In genomic region chr2:116065570-116066005, GRCm38 (mm10) we compare ENCODE assay signal across 9 mouse cellular contexts. TPM values are rescaled to one million over a fixed set of nuclear protein-coding genes. Genes with fewer than 3 reads are reported as not detected.
A peak's percentile ranks its signal among the peaks of the same experiment; 100 is the strongest.
DNase-seq lines count a peak whose midpoint lies in the region; ATAC-seq and TF ChIP-seq lines count a peak whose summit lies in the region.
"Had no signal": no experiment of that assay in that cellular context is flagged by ENCODE, and none has a peak within 500 bp of the region (broad histone marks: within the 10 kb centered on the region; RNA-seq: fewer than 3 reads in every experiment).

TSS of gene Meis2 (minus strand) at chr2:116065839.

- no peaks in the 10 kb centered on the region for H3K79me2 ChIP-seq in heart, adult 2 months (replicated peaks; ENCODE audit: control insufficient read depth, insufficient read depth, low read length)

- H3K27ac ChIP-seq in embryonic facial prominence, embryonic 10.5 days (replicated peaks), result peak within 1 kb of the TSS; percentile 95
- peak within 1 kb of the TSS; percentile 96 for H3K27ac ChIP-seq in heart, adult 2 months
- H3K27ac ChIP-seq in limb, embryonic 13.5 days, result peak within 1 kb of the TSS; percentile 55
- peak within 1 kb of the TSS; percentile 95 for H3K27ac ChIP-seq in midbrain, embryonic 13.5 days

- TF ChIP-seq POLR2A in heart, adult 2 months (IDR thresholded peaks at IDR 0.05; ENCODE audit: insufficient read depth, low read depth, low read length), result peak; percentile 51

- WGBS in embryonic facial prominence, embryonic 10.5 days, result 3% methylated on average over 36 of the region's 37 CpGs
- WGBS in heart, adult 2 months, result under 1% methylated on average over 25 of the region's 37 CpGs
- WGBS in limb, embryonic 13.5 days, result under 1% methylated on average over 20 of the region's 37 CpGs
- WGBS in midbrain, embryonic 13.5 days, result under 1% methylated on average over 27 of the region's 37 CpGs

- H3K36me3 ChIP-seq in embryonic facial prominence, embryonic 10.5 days (replicated peaks), result peaks cover 8% of the 10 kb centered on the region; the same call in 1 of the 2 replicates
- no peaks in the 10 kb centered on the region for H3K36me3 ChIP-seq in heart, adult 2 months (ENCODE audit: control insufficient read depth, insufficient read depth, low read length)
- no peaks in the 10 kb centered on the region for H3K36me3 ChIP-seq in limb, embryonic 13.5 days
- no peaks in the 10 kb centered on the region for H3K36me3 ChIP-seq in midbrain, embryonic 13.5 days

- peak; percentile 64 to 69 for DNase-seq in cerebellum, postnatal 10 days
- no peak for DNase-seq in cerebellum, adult 9-11 months
- DNase-seq in embryonic facial prominence, embryonic 10.5 days (ENCODE audit: low spot score), result peak; percentile 95
- DNase-seq in heart, adult 2 months, result peak; percentile 86 to 91
- DNase-seq in kidney, adult 8-10 months, result peak; percentile 78 to 83
- DNase-seq in spleen, postnatal 36 days (ENCODE audit: low spot score in 2 of 2), result peak; percentile 8 to 10

- no peak for TF ChIP-seq CTCF in heart, adult 2 months (IDR thresholded peaks at IDR 0.05)

- no peak for TF ChIP-seq EP300 in heart, adult 2 months (IDR thresholded peaks at IDR 0.05; ENCODE audit: insufficient read depth, low read depth, low read length)

- peaks cover 41% of the 10 kb centered on the region for H3K4me1 ChIP-seq in embryonic facial prominence, embryonic 10.5 days
- no peaks in the 10 kb centered on the region for H3K4me1 ChIP-seq in heart, adult 2 months (ENCODE audit: control insufficient read depth, insufficient read depth, low read length)
- H3K4me1 ChIP-seq in limb, embryonic 13.5 days, result peaks cover 47% of the 10 kb centered on the region
- H3K4me1 ChIP-seq in midbrain, embryonic 13.5 days (replicated peaks), result peaks cover 27% of the 10 kb centered on the region

- H3K4me3 ChIP-seq in embryonic facial prominence, embryonic 10.5 days, result peak within 1 kb of the TSS; percentile 89
- peak within 1 kb of the TSS; percentile 80 for H3K4me3 ChIP-seq in heart, adult 2 months
- H3K4me3 ChIP-seq in limb, embryonic 13.5 days, result peak within 1 kb of the TSS; percentile 47
- H3K4me3 ChIP-seq in midbrain, embryonic 13.5 days (replicated peaks), result peak within 1 kb of the TSS; percentile 71

- H3K9me3 ChIP-seq in embryonic facial prominence, embryonic 10.5 days, result no peaks in the 10 kb centered on the region
- H3K9me3 ChIP-seq in limb, embryonic 13.5 days, result no peaks in the 10 kb centered on the region
- H3K9me3 ChIP-seq in midbrain, embryonic 13.5 days, result no peaks in the 10 kb centered on the region

- peak within 1 kb of the TSS; percentile 78 for H3K4me2 ChIP-seq in limb, embryonic 13.5 days (replicated peaks)
- H3K4me2 ChIP-seq in midbrain, embryonic 13.5 days (replicated peaks), result peak within 1 kb of the TSS; percentile 71

- intact Hi-C loops in heart, adult 2 months (cut with DNase I), result no loop called here

- peaks cover 34% of the 10 kb centered on the region; the same call in 1 of the 2 replicates for H3K27me3 ChIP-seq in embryonic facial prominence, embryonic 10.5 days (replicated peaks; ENCODE audit: low read depth, poor library complexity, severe bottlenecking)
- no peaks in the 10 kb centered on the region for H3K27me3 ChIP-seq in heart, adult 2 months (ENCODE audit: control insufficient read depth, insufficient read depth, low read length)
- H3K27me3 ChIP-seq in limb, embryonic 13.5 days, result peaks cover 71% of the 10 kb centered on the region
- H3K27me3 ChIP-seq in midbrain, embryonic 13.5 days, result peaks cover 16% of the 10 kb centered on the region
- H3K27me3 ChIP-seq: CH12.LX had no signal

- peak within 1 kb of the TSS; percentile 91 for H3K9ac ChIP-seq in heart, adult 2 months (ENCODE audit: low read depth, low read length)
- peak within 1 kb of the TSS; percentile 61 for H3K9ac ChIP-seq in limb, embryonic 13.5 days
- peak within 1 kb of the TSS; percentile 95 for H3K9ac ChIP-seq in midbrain, embryonic 13.5 days (replicated peaks)

- ATAC-seq in limb, embryonic 13.5 days (ENCODE audit: low FRiP score, low read depth), result peak; percentile 59
- ATAC-seq in midbrain, embryonic 13.5 days, result peak; percentile 81

RNA-seq across cellular contexts. Expression of gene Meis2, which starts in this region (rescaled TPM):
- 67.0 and 71.9 TPM in 2 replicates for polyA plus RNA-seq in embryonic facial prominence, embryonic 10.5 days (2016; fragmentation: Nextera tagmentation; extraction: Ambion mirVana)
- 10 to 100 TPM; 24.9 to 30.4 TPM for total RNA-seq in heart, adult 2 months (2021)
- polyA plus RNA-seq in heart, adult 2 months (2012; rRNA removed), result 16.9 and 22.4 TPM in 2 replicates
- polyA plus RNA-seq in limb, embryonic 13.5 days (2015; fragmentation: Nextera tagmentation; extraction: Ambion mirVana), result 16.1 and 18.6 TPM in 2 replicates
- 69.4 and 79.0 TPM in 2 replicates for polyA plus RNA-seq in midbrain, embryonic 13.5 days (2015; fragmentation: Nextera tagmentation; extraction: Ambion mirVana)
- total RNA-seq: CH12.LX had no signal
